Mouse (Mus musculus) neural tube, postnatal 0 days (tissue): ENCODE measurements around the gene Tsn. TPM values are rescaled to one million over a fixed set of nuclear protein-coding genes. Genes with fewer than 3 reads are reported as not detected.

Source experiments
- polyA plus RNA-seq: library from polyadenylated mRNA; unstranded; fragments of >200 nt; fragmentation: Nextera tagmentation; extraction: Ambion mirVana; gene quantifications from 2 replicates; pipeline ENCODE4 v1.2.1, GENCODE M21; 2015

Gene Tsn
- 419 and 465 TPM in 2 replicates for polyA plus RNA-seq

DNA sequence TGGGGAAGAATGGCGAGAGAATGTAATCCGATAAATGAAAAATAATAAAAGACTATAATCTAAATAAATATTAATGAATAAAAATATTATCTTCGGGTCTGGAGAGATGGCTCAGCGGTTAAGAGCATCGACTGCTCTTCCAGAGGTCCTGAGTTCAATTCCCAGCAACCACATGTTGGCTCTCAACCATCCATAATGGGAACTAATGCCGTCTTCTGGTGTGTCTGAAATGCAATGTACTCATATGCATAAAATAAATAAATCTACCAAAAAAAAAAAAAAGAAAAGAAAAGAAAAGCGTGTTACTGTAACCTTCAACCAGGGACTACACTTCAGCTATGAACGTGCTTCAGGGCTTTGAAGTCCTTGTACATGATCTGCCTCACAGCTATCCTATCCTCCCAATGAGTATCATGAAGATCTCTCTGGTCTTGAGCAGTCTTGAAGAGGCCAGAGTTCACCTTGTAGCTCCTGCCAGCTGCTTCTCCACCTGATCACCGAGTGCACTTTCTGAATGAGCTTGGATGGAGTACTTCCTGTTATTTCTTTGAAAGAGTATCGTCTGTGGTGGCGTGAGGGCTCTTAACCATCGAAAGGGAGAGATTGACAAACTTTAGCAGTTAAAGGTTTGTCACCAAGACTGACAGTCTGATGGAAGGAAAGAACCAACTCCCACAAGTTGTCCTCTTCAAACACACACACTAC is at the start of gene Tsn:
Tsn (minus strand) TSS at position 118 of the 705 bp plus-strand sequence.

DNA sequence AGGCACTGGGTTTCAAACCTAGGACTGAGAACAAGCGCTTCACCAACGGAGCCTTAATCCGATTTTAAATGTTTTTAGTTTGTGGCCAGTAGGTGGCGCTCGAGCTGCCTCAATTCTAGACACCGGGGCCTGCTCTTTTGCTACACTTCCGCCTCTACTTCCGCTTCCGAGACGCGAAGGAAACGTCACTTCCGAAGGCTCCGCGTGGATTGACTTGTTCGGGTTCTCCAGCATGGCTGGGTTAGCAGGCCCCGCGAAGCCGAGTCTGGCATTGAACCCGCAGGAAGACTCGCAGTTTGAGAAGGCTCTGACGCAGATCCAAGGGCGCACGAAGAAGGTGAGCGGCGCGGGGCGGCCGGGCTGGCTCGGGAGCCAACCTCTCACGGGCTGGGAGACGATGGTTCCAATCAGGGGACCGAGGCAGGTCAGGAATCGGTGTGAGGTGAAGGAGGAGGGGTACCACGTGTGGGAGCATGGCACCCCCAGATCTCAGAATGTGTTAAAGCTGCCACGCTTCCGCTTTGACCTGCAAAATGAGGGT is 10.2 kb upstream of the Tsn start, which contains the start of gene Nifk:
Nifk (plus strand) TSS at position 179 of the 541 bp plus-strand sequence.

Other genes with a start within 250 kb of the Tsn start
- gene Gm29106, start 135.2 kb downstream of the Tsn start, polyA plus RNA-seq, result 0.17 TPM in 2 replicates
- gene Nifk, start 10.1 kb upstream of the Tsn start, polyA plus RNA-seq, result 52.3 TPM in 2 replicates
- 59.4 and 61.5 TPM in 2 replicates for gene Clasp1, start 77.3 kb upstream of the Tsn start, polyA plus RNA-seq